Mouse (Mus musculus): ENCODE results near the gene Lrrk2.
A peak's percentile ranks its signal among the peaks of the same experiment; 100 is the strongest.

- TF ChIP-seq CTCF (IDR thresholded peaks at IDR 0.05; ENCODE audit: extremely low read depth, insufficient read depth, low read length) (peak; percentile 78), POLR2A (IDR thresholded peaks at IDR 0.05; ENCODE audit: extremely low read depth, insufficient read depth, low read length) (no peak)
Observed at GRCm38 (mm10) chr15:91781172-91781571, 108.2 kb downstream of the Lrrk2 start.

Measured in cortical plate, adult 2 months (tissue).